Mouse (Mus musculus): ENCODE data around the gene Wdr74. TPM values are rescaled to one million over a fixed set of nuclear protein-coding genes. Genes with fewer than 3 reads are reported as not detected.

The Wdr74 gene
- polyA plus RNA-seq, 1 experiment: 55.5 TPM

DNA sequence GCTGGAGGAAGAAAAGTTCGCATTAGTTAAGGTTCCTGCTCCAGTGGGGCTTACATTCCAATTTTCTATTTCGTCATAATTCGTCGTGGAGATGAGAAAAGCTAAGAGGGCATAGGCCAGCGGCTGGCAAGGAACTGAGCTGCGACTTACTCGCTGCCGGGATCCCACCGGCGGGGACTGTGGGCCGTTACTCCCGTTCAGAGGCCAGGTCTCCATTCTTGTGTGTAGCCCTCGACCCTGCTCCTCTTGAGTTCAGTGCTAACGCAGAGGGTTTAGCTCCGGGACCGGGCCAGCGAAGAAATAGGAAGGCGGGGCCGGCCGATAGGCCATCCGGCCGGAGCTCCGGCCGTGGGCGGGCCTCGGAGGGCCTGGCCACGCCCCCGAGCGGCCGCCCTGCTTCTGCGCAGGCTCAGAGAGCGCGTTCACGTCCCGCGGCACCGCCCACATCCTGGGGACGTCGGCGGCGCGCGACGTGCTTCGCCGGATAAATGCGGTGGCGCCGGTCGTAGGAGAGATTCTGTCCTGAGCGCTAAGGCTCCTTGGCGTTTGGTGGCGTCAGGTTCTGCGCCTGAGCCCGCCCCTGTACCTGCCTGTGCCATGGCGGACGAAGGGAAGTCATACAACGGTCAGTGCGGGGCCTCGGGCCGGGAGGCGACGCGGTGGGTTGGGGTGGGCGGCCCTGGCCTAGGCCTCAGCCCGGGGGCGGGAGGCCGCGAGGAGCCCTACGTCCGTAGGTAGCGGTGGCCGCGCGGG, 21.2 kb downstream of the Wdr74 start, which contains the start of gene Nxf1:
TSS of gene Nxf1 (plus strand) at position 439 of the 753 bp plus-strand sequence.
- TF ChIP-seq CTCF (IDR thresholded peaks at IDR 0.05; ENCODE audit: borderline replicate concordance, insufficient read depth, low read depth, low read length): no peak
- peak; percentile 88 for TF ChIP-seq POLR2A (IDR thresholded peaks at IDR 0.05; ENCODE audit: borderline replicate concordance, insufficient read depth, low read length)
- Histone ChIP-seq H3K27me3 (ENCODE audit: control insufficient read depth, insufficient read depth, low read length) (no peaks in the 10 kb centered on the region), H3K4me1 (ENCODE audit: control insufficient read depth, insufficient read depth, low read length) (no peaks in the 10 kb centered on the region), H3K4me3 (replicated peaks; ENCODE audit: insufficient read depth, low read depth, low read length) (peak within 1 kb of the TSS; percentile 95), H3K27ac (ENCODE audit: insufficient read depth, low read length) (peak within 1 kb of the TSS; percentile 58; the same call in 1 of the 2 replicates)
- peak; percentile 90 to 91 for DNase-seq
- under 1% methylated on average over 75 of the region's 75 CpGs for WGBS

DNA sequence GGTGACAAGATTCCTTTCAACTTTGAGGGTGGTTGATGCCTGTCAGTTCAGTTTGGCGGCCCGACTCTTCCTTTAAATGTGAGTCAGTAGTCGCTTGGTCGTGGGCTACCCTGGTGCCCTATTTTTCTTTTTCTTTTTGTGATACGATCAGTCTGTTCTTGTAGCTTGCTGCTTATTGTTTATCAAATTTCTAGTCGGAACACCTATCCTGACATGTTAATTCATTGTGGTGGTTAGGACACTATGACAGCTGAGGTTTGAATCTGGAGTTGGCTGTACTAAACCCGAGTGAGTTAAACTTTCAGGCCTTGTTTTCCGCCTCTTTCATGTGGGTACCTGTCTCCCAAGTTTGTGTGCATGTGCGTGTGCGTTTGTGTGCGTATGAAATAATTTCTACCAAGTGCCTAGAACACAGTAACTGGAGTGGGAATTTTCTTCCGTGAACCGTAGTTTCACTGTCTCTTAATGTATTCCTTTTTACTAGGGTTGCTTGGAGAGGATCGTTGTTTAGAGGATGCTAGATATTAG, 21.9 kb downstream of the Wdr74 start:
- 2% methylated on average over 14 of the region's 14 CpGs for WGBS
- H3K27ac ChIP-seq (ENCODE audit: insufficient read depth, low read length): no peak overlapping the region
- no peak for DNase-seq
- TF ChIP-seq POLR2A (IDR thresholded peaks at IDR 0.05; ENCODE audit: borderline replicate concordance, insufficient read depth, low read length) (no peak), CTCF (IDR thresholded peaks at IDR 0.05; ENCODE audit: borderline replicate concordance, insufficient read depth, low read depth, low read length) (no peak)
- peak overlapping the region; percentile 95 for H3K4me3 ChIP-seq (replicated peaks; ENCODE audit: insufficient read depth, low read depth, low read length)
- H3K27me3 ChIP-seq (ENCODE audit: control insufficient read depth, insufficient read depth, low read length): no peaks in the 10 kb centered on the region
- H3K4me1 ChIP-seq (ENCODE audit: control insufficient read depth, insufficient read depth, low read length): no peaks in the 10 kb centered on the region

DNA sequence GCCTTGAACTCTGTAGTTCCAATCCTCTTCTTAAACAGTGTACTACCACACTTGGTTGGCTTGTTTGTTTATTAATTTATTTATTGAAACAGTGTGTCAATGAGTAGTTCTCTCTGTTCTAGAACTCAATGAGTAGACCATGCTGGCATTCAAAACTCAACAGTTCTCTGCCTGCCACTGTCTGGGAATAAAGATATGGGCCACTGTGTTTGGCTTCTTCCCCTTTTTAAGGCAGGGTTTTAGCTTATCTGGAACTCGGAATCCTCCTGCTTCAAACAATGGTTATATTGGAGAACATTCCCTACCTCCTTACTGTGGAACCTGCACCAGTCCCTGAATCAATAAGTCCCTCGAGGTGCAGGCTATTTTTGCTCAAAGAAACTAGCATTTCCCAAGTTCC, 23.3 kb downstream of the Wdr74 start:
- TF ChIP-seq CTCF (IDR thresholded peaks at IDR 0.05; ENCODE audit: borderline replicate concordance, insufficient read depth, low read depth, low read length) (no peak), POLR2A (IDR thresholded peaks at IDR 0.05; ENCODE audit: borderline replicate concordance, insufficient read depth, low read length) (no peak)
- Histone ChIP-seq H3K27me3 (ENCODE audit: control insufficient read depth, insufficient read depth, low read length) (no peaks in the 10 kb centered on the region), H3K4me3 (replicated peaks; ENCODE audit: insufficient read depth, low read depth, low read length) (no peak overlapping the region), H3K4me1 (ENCODE audit: control insufficient read depth, insufficient read depth, low read length) (no peaks in the 10 kb centered on the region), H3K27ac (ENCODE audit: insufficient read depth, low read length) (no peak overlapping the region)
- DNase-seq: no peak
- WGBS: 89% methylated on average over 2 of the region's 2 CpGs

DNA sequence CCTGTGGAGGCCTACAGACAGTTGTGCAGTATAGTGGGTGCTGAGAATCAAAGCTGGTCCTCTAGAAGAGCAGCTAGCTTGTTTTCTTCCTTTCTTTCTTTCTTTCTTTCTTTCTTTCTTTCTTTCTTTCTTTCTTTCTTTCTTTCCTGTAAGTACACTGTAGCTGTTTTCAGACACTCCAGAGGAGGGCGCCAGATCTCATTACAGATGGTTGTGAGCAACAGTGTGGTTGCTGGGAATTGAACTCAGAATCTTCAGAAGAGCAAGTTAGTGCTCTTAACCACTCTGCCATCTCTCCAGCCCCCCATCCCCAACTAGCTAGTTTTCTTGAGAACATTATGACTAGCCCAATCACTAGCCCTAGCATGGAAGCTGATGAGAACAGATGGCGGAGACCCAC, 25.1 kb downstream of the Wdr74 start:
- Histone ChIP-seq H3K27me3 (ENCODE audit: control insufficient read depth, insufficient read depth, low read length) (no peaks in the 10 kb centered on the region), H3K4me3 (replicated peaks; ENCODE audit: insufficient read depth, low read depth, low read length) (no peak overlapping the region), H3K4me1 (ENCODE audit: control insufficient read depth, insufficient read depth, low read length) (no peaks in the 10 kb centered on the region), H3K27ac (ENCODE audit: insufficient read depth, low read length) (no peak overlapping the region)
- TF ChIP-seq POLR2A (IDR thresholded peaks at IDR 0.05; ENCODE audit: borderline replicate concordance, insufficient read depth, low read length) (no peak), CTCF (IDR thresholded peaks at IDR 0.05; ENCODE audit: borderline replicate concordance, insufficient read depth, low read depth, low read length) (no peak)
- DNase-seq: no peak
- WGBS: 91% methylated on average over 2 of the region's 2 CpGs

DNA sequence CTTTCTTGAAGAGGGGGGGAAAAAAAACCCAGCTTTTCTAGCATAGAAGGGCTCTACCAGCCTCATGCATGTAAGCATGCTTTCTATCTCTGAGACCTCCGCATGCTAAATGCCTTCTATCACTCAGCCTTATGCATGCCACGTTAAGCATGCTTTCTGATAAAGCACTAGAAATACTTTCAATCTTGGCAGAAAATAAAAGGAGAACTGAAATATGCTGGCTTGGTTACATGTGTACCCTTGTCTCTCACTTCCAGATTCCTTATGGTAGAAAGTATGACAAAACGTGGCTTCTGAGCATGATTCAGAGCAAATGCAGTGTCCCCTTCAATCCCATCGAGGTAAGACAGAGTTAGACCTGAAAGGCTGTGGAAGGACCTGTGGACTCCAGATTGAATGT, 27.6 kb downstream of the Wdr74 start:
- Histone ChIP-seq H3K4me1 (ENCODE audit: control insufficient read depth, insufficient read depth, low read length) (no peaks in the 10 kb centered on the region), H3K4me3 (replicated peaks; ENCODE audit: insufficient read depth, low read depth, low read length) (no peak overlapping the region), H3K27me3 (ENCODE audit: control insufficient read depth, insufficient read depth, low read length) (no peaks in the 10 kb centered on the region), H3K27ac (ENCODE audit: insufficient read depth, low read length) (no peak overlapping the region)
- 91% methylated on average over 4 of the region's 4 CpGs for WGBS
- TF ChIP-seq POLR2A (IDR thresholded peaks at IDR 0.05; ENCODE audit: borderline replicate concordance, insufficient read depth, low read length): no peak
- TF ChIP-seq CTCF (IDR thresholded peaks at IDR 0.05; ENCODE audit: borderline replicate concordance, insufficient read depth, low read depth, low read length): no peak
- no peak for DNase-seq

DNA sequence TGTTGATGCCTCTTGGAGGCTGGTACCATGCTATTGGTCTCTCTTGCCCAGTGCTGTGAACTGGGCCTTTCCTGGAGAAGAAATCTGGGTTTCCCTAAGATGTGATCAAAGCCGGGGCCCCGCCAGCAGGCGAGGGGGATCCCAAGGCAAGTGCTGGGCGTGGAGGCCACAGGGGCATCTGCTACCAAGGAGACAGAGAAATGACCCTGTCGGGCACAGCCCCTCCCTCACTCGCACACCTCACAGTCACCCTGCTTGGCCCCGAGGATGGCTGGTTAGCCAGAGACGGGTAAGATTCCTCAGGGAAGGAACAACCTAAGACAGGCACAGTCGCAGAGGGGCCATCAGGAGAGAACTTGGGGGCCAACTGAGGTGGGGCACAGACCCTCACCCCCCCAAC, 29.9 kb downstream of the Wdr74 start:
- Histone ChIP-seq H3K4me1 (ENCODE audit: control insufficient read depth, insufficient read depth, low read length) (no peaks in the 10 kb centered on the region), H3K4me3 (replicated peaks; ENCODE audit: insufficient read depth, low read depth, low read length) (no peak overlapping the region), H3K27ac (ENCODE audit: insufficient read depth, low read length) (no peak overlapping the region), H3K27me3 (ENCODE audit: control insufficient read depth, insufficient read depth, low read length) (no peaks in the 10 kb centered on the region)
- no peak for DNase-seq
- 96% methylated on average over 9 of the region's 9 CpGs for WGBS
- no peak for TF ChIP-seq CTCF (IDR thresholded peaks at IDR 0.05; ENCODE audit: borderline replicate concordance, insufficient read depth, low read depth, low read length)
- no peak for TF ChIP-seq POLR2A (IDR thresholded peaks at IDR 0.05; ENCODE audit: borderline replicate concordance, insufficient read depth, low read length)

DNA sequence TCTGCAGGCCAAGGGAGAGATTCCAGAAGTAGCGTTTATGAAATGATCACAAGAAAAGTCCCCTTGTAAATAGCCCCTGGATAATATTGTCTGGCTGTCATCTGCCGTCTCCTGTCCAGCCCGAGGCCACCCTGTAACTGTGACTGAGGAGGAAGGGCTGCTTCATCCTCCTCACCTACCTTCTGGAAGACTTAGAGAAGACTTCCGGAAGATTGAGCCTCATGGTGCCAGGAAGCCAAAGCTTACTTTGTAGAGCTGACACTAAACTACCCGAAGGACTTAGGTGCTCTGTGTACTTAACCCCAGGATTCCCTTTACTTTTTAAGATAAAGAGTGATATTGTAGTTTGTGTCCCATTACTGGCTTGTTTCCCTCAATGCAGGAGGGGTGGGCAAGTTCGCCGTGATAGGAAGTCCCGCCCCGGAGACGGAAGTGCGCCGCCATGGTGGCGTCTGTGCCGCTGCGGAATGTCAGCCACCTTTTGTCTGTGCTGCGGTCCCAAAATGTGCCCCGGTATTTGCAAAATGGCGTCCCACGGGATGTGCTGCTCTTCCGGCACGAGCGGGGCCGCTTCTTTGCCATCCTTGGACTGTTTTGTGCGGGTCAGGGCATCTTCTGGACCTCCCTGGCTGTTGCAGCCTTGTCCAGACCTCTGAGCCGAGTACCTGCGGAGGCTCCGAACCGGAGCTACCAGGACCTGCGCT, 35.1 kb downstream of the Wdr74 start, which contains the start of gene Tmem223:
TSS of gene Tmem223 (plus strand) at position 430 of the 704 bp plus-strand sequence.
- Histone ChIP-seq H3K4me3 (replicated peaks; ENCODE audit: insufficient read depth, low read depth, low read length) (peak within 1 kb of the TSS; percentile 97), H3K4me1 (ENCODE audit: control insufficient read depth, insufficient read depth, low read length) (peaks cover 4% of the 10 kb centered on the region), H3K27ac (ENCODE audit: insufficient read depth, low read length) (peak within 1 kb of the TSS; percentile 89), H3K27me3 (ENCODE audit: control insufficient read depth, insufficient read depth, low read length) (no peaks in the 10 kb centered on the region)
- DNase-seq: peak; percentile 81 to 83
- whole genome bisulfite sequencing: 14% methylated on average over 29 of the region's 29 CpGs
- TF ChIP-seq POLR2A (IDR thresholded peaks at IDR 0.05; ENCODE audit: borderline replicate concordance, insufficient read depth, low read length): peak; percentile 93
- no peak for TF ChIP-seq CTCF (IDR thresholded peaks at IDR 0.05; ENCODE audit: borderline replicate concordance, insufficient read depth, low read depth, low read length)
